Mouse (Mus musculus): Measurements from ENCODE around the gene Rinl. TPM values are rescaled to one million over a fixed set of nuclear protein-coding genes. Genes with fewer than 3 reads are reported as not detected.

Gene Rinl
- polyA plus RNA-seq, 1 experiment from 2014 or later = 4.7 TPM

- no peak for ATAC-seq (ENCODE audit: insufficient number of reproducible peaks, low FRiP score, low TSS enrichment, low read depth)
- Histone ChIP-seq H3K4me2 (peak overlapping the region; percentile 63), H3K36me3 (peaks cover 46% of the 10 kb centered on the region), H3K4me1 (peaks cover 46% of the 10 kb centered on the region), H3K27ac (peak overlapping the region; percentile 98), H3K9ac (peak overlapping the region; percentile 39), H3K4me3 (peak overlapping the region; percentile 76), H3K27me3 (no peaks in the 10 kb centered on the region), H3K9me3 (no peaks in the 10 kb centered on the region)
- 7% methylated on average over 7 of the region's 7 CpGs for WGBS
Measured at GRCm38 (mm10) chr7:28811640-28812275, 23.0 kb downstream of the Rinl start.

GRCm38 (mm10) chr7:28812436-28812835 is 23.7 kb downstream of the Rinl start:
- no peaks in the 10 kb centered on the region for H3K27me3 ChIP-seq
- no peaks in the 10 kb centered on the region for H3K9me3 ChIP-seq
- H3K9ac ChIP-seq = peak overlapping the region; percentile 39; the same call in 1 of the 2 replicates
- peaks cover 45% of the 10 kb centered on the region for H3K4me1 ChIP-seq
- peak overlapping the region; percentile 98 for H3K27ac ChIP-seq
- H3K36me3 ChIP-seq = peaks cover 53% of the 10 kb centered on the region
- no peak for ATAC-seq (ENCODE audit: insufficient number of reproducible peaks, low FRiP score, low TSS enrichment, low read depth)
- peak overlapping the region; percentile 76 for H3K4me3 ChIP-seq
- peak overlapping the region; percentile 63 for H3K4me2 ChIP-seq
- 56% methylated on average over 4 of the region's 4 CpGs for WGBS

- Histone ChIP-seq H3K9ac (0 out of 2 replicates have a peak overlapping the region, but pooled peaks have one; percentile 17), H3K9me3 (no peaks in the 10 kb centered on the region), H3K4me1 (peaks cover 45% of the 10 kb centered on the region), H3K27ac (no peak overlapping the region), H3K4me3 (peak overlapping the region; percentile 76), H3K27me3 (no peaks in the 10 kb centered on the region), H3K4me2 (peak overlapping the region; percentile 63), H3K36me3 (peaks cover 58% of the 10 kb centered on the region)
- WGBS = 72% methylated on average over 5 of the region's 5 CpGs
- ATAC-seq (ENCODE audit: insufficient number of reproducible peaks, low FRiP score, low TSS enrichment, low read depth) = no peak
Measured at GRCm38 (mm10) chr7:28812949-28813348, 24.2 kb downstream of the Rinl start.

GRCm38 (mm10) chr7:28814306-28815034 is 25.7 kb downstream of the Rinl start:
- Histone ChIP-seq H3K9me3 (no peaks in the 10 kb centered on the region), H3K4me3 (no peak overlapping the region), H3K27ac (no peak overlapping the region), H3K9ac (no peak overlapping the region), H3K36me3 (peaks cover 72% of the 10 kb centered on the region), H3K27me3 (no peaks in the 10 kb centered on the region), H3K4me2 (no peak overlapping the region), H3K4me1 (peaks cover 48% of the 10 kb centered on the region)
- 88% methylated on average over 5 of the region's 5 CpGs for WGBS
- no peak for ATAC-seq (ENCODE audit: insufficient number of reproducible peaks, low FRiP score, low TSS enrichment, low read depth)

GRCm38 (mm10) chr7:28815230-28815629 is 26.5 kb downstream of the Rinl start:
- Histone ChIP-seq H3K4me1 (peaks cover 48% of the 10 kb centered on the region), H3K27me3 (no peaks in the 10 kb centered on the region), H3K9ac (no peak overlapping the region), H3K4me3 (no peak overlapping the region), H3K4me2 (no peak overlapping the region), H3K9me3 (no peaks in the 10 kb centered on the region), H3K27ac (no peak overlapping the region), H3K36me3 (peaks cover 79% of the 10 kb centered on the region)
- no peak for ATAC-seq (ENCODE audit: insufficient number of reproducible peaks, low FRiP score, low TSS enrichment, low read depth)
- WGBS = 87% methylated on average over 9 of the region's 9 CpGs

GRCm38 (mm10) chr7:28816201-28816600 is 27.4 kb downstream of the Rinl start:
- H3K9me3 ChIP-seq = no peaks in the 10 kb centered on the region
- no peak overlapping the region for H3K9ac ChIP-seq
- no peaks in the 10 kb centered on the region for H3K27me3 ChIP-seq
- no peak overlapping the region for H3K27ac ChIP-seq
- WGBS = 83% methylated on average over 9 of the region's 9 CpGs
- H3K4me1 ChIP-seq = peaks cover 52% of the 10 kb centered on the region
- H3K4me3 ChIP-seq = no peak overlapping the region
- H3K4me2 ChIP-seq = no peak overlapping the region
- ATAC-seq (ENCODE audit: insufficient number of reproducible peaks, low FRiP score, low TSS enrichment, low read depth) = no peak
- H3K36me3 ChIP-seq = peaks cover 89% of the 10 kb centered on the region

- no peaks in the 10 kb centered on the region for H3K27me3 ChIP-seq
- WGBS = 92% methylated on average over 10 of the region's 10 CpGs
- no peak overlapping the region for H3K27ac ChIP-seq
- H3K9ac ChIP-seq = no peak overlapping the region
- no peak overlapping the region for H3K4me3 ChIP-seq
- no peak for ATAC-seq (ENCODE audit: insufficient number of reproducible peaks, low FRiP score, low TSS enrichment, low read depth)
- no peak overlapping the region for H3K4me2 ChIP-seq
- no peaks in the 10 kb centered on the region for H3K9me3 ChIP-seq
- H3K36me3 ChIP-seq = peaks cover 96% of the 10 kb centered on the region
- peaks cover 54% of the 10 kb centered on the region for H3K4me1 ChIP-seq
Measured at GRCm38 (mm10) chr7:28816920-28817319, 28.2 kb downstream of the Rinl start.

GRCm38 (mm10) chr7:28817524-28817923 is 28.8 kb downstream of the Rinl start:
- no peak for ATAC-seq (ENCODE audit: insufficient number of reproducible peaks, low FRiP score, low TSS enrichment, low read depth)
- H3K9me3 ChIP-seq = no peaks in the 10 kb centered on the region
- H3K27me3 ChIP-seq = no peaks in the 10 kb centered on the region
- no peak overlapping the region for H3K4me2 ChIP-seq
- peaks cover 48% of the 10 kb centered on the region for H3K4me1 ChIP-seq
- H3K36me3 ChIP-seq = peaks cover 97% of the 10 kb centered on the region
- H3K9ac ChIP-seq = no peak overlapping the region
- H3K4me3 ChIP-seq = no peak overlapping the region
- WGBS = 71% methylated on average over 6 of the region's 6 CpGs
- H3K27ac ChIP-seq = no peak overlapping the region

GRCm38 (mm10) chr7:28817957-28818356 is 29.2 kb downstream of the Rinl start:
- ATAC-seq (ENCODE audit: insufficient number of reproducible peaks, low FRiP score, low TSS enrichment, low read depth) = no peak
- Histone ChIP-seq H3K4me1 (peaks cover 44% of the 10 kb centered on the region), H3K9ac (no peak overlapping the region), H3K27ac (no peak overlapping the region), H3K27me3 (no peaks in the 10 kb centered on the region), H3K9me3 (no peaks in the 10 kb centered on the region), H3K4me3 (no peak overlapping the region), H3K36me3 (peaks cover 98% of the 10 kb centered on the region), H3K4me2 (no peak overlapping the region)
- 71% methylated on average over 4 of the region's 4 CpGs for WGBS

- 86% methylated on average over 18 of the region's 18 CpGs for WGBS
Measured at GRCm38 (mm10) chr7:28818436-28818835, 29.7 kb downstream of the Rinl start.

GRCm38 (mm10) chr7:28818861-28819452 is 30.2 kb downstream of the Rinl start:
- H3K9me3 ChIP-seq = no peaks in the 10 kb centered on the region
- H3K4me2 ChIP-seq = no peak overlapping the region
- peaks cover 91% of the 10 kb centered on the region for H3K36me3 ChIP-seq
- peaks cover 37% of the 10 kb centered on the region for H3K4me1 ChIP-seq
- H3K4me3 ChIP-seq = no peak overlapping the region
- WGBS = 87% methylated on average over 4 of the region's 4 CpGs
- H3K27me3 ChIP-seq = no peaks in the 10 kb centered on the region
- no peak overlapping the region for H3K27ac ChIP-seq
- H3K9ac ChIP-seq = no peak overlapping the region
- no peak for ATAC-seq (ENCODE audit: insufficient number of reproducible peaks, low FRiP score, low TSS enrichment, low read depth)

More at GRCm38 (mm10) chr7:28818436-28818835, 29.7 kb downstream of the Rinl start:
- Histone ChIP-seq H3K4me3 (no peak overlapping the region), H3K9ac (no peak overlapping the region), H3K36me3 (peaks cover 96% of the 10 kb centered on the region), H3K27me3 (no peaks in the 10 kb centered on the region), H3K9me3 (no peaks in the 10 kb centered on the region), H3K4me2 (no peak overlapping the region), H3K4me1 (peaks cover 41% of the 10 kb centered on the region), H3K27ac (no peak overlapping the region)
- no peak for ATAC-seq (ENCODE audit: insufficient number of reproducible peaks, low FRiP score, low TSS enrichment, low read depth)

GRCm38 (mm10) chr7:28819571-28819970 is 30.8 kb downstream of the Rinl start:
- Histone ChIP-seq H3K4me1 (peaks cover 37% of the 10 kb centered on the region), H3K27ac (no peak overlapping the region; the same call in 1 of the 2 replicates), H3K27me3 (no peaks in the 10 kb centered on the region), H3K36me3 (peaks cover 85% of the 10 kb centered on the region), H3K4me2 (no peak overlapping the region), H3K9me3 (no peaks in the 10 kb centered on the region), H3K4me3 (no peak overlapping the region), H3K9ac (no peak overlapping the region)
- no peak for ATAC-seq (ENCODE audit: insufficient number of reproducible peaks, low FRiP score, low TSS enrichment, low read depth)
- 82% methylated on average over 4 of the region's 4 CpGs for WGBS
